Mouse (Mus musculus) CD4-positive, CD25-positive, alpha-beta regulatory T cell, adult 2 months (primary cell): ENCODE results near the gene AC140267.1.

ENCODE experiments used
- DNase-seq: peaks from one replicate; pipeline ENCODE4 v3.0.0-alpha.2; 2012; ENCODE audit warnings: low read depth, low spot score

AC140267.1 gene

GRCm38 (mm10) chr15:80228071-80228800 is 7.4 kb upstream of the AC140267.1 start:
- no peak for DNase-seq

- no peak for DNase-seq
Observed at GRCm38 (mm10) chr15:80232331-80232730, 3.3 kb upstream of the AC140267.1 start.

GRCm38 (mm10) chr15:80233053-80233452 is 2.6 kb upstream of the AC140267.1 start:
- no peak for DNase-seq

GRCm38 (mm10) chr15:80233733-80234509 is 1.7 kb upstream of the AC140267.1 start, which contains the start of gene Mief1:
TSS of gene Mief1 (plus strand) at chr15:80234018.
- peak; percentile 100 for DNase-seq

- no peak for DNase-seq
Observed at GRCm38 (mm10) chr15:80248135-80248534, 12.5 kb downstream of the AC140267.1 start.

- DNase-seq = no peak
Observed at GRCm38 (mm10) chr15:80248596-80248995, 13.0 kb downstream of the AC140267.1 start.

- DNase-seq = no peak
Observed at GRCm38 (mm10) chr15:80249672-80250071, 14.0 kb downstream of the AC140267.1 start.

GRCm38 (mm10) chr15:80250586-80250985 is 15.0 kb downstream of the AC140267.1 start:
- DNase-seq = no peak

GRCm38 (mm10) chr15:80253530-80253929 is 17.9 kb downstream of the AC140267.1 start:
- no peak for DNase-seq

GRCm38 (mm10) chr15:80254207-80254606 is 18.6 kb downstream of the AC140267.1 start:
- DNase-seq = no peak

- peak; percentile 100 for DNase-seq
Observed at GRCm38 (mm10) chr15:80254847-80255645, 19.4 kb downstream of the AC140267.1 start, which contains the start of gene Atf4. TSS of gene Atf4 (plus strand) at chr15:80255184.

GRCm38 (mm10) chr15:80255646-80256121 is 20.0 kb downstream of the AC140267.1 start:
- peak; percentile 81 for DNase-seq

GRCm38 (mm10) chr15:80256242-80256641 is 20.6 kb downstream of the AC140267.1 start:
- DNase-seq = no peak

- DNase-seq = peak; percentile 33
Observed at GRCm38 (mm10) chr15:80256656-80257601, 21.3 kb downstream of the AC140267.1 start.

GRCm38 (mm10) chr15:80257602-80258239 is 22.1 kb downstream of the AC140267.1 start:
- peak; percentile 44 for DNase-seq

- peak; percentile 39 for DNase-seq
Observed at GRCm38 (mm10) chr15:80258240-80259170, 22.9 kb downstream of the AC140267.1 start.

- no peak for DNase-seq
Observed at GRCm38 (mm10) chr15:80259406-80260045, 23.9 kb downstream of the AC140267.1 start.

- peak; percentile 87 for DNase-seq
Observed at GRCm38 (mm10) chr15:80260677-80261076, 25.0 kb downstream of the AC140267.1 start.
